Mouse (Mus musculus) lung, postnatal 0 days (tissue): ENCODE data around the gene Vmn2r87.

Experiments
- CTCF ChIP-seq: IDR thresholded peaks from 2 replicates; pipeline ENCODE4 v1.5.1; 2016; ENCODE audit warnings: antibody characterized with exemption, mild to moderate bottlenecking
- EP300 ChIP-seq: IDR thresholded peaks from 2 replicates; pipeline ENCODE4 v1.6.1; 2016; ENCODE audit warnings: antibody characterized with exemption, mild to moderate bottlenecking, control low read depth

DNA sequence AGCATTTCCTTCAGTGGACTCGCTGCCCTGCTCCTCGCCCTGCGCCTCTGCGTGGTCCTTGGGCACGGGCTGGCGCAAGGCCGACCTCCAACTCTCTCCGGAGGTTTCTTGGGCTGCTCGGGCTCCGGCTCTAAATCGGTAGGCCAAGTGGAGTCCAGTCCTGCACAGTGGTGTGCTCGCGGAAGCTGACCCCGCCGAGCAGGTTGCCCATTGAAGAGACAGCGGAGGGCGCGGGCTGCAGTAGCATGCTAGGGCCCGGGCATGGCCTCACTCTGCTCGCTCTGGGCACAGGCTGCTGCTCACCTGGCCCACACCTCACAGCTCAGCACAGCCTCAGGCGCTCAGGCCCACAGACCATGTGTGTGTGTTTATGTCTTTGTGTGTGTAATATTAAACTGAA is 52.4 kb downstream of the Vmn2r87 start:
- TF ChIP-seq CTCF, result no peak
- no peak for TF ChIP-seq EP300
